Mouse (Mus musculus): ENCODE results near the gene Tmem87b. TPM values are rescaled to one million over a fixed set of nuclear protein-coding genes. Genes with fewer than 3 reads are reported as not detected.

The Tmem87b gene
- 9.3 and 10.5 TPM in 2 replicates for polyA plus RNA-seq (2015; fragmentation: Nextera tagmentation; extraction: Ambion mirVana)

GRCm38 (mm10) chr2:128817786-128818681 lies at the start of gene Tmem87b:
Gene Tmem87b, plus strand, starts transcription at chr2:128818118.
- peak; percentile 87 for ATAC-seq (ENCODE audit: low read depth)
- under 1% methylated on average over 59 of the region's 59 CpGs for WGBS (ENCODE audit: insufficient replicate concordance)

DNA sequence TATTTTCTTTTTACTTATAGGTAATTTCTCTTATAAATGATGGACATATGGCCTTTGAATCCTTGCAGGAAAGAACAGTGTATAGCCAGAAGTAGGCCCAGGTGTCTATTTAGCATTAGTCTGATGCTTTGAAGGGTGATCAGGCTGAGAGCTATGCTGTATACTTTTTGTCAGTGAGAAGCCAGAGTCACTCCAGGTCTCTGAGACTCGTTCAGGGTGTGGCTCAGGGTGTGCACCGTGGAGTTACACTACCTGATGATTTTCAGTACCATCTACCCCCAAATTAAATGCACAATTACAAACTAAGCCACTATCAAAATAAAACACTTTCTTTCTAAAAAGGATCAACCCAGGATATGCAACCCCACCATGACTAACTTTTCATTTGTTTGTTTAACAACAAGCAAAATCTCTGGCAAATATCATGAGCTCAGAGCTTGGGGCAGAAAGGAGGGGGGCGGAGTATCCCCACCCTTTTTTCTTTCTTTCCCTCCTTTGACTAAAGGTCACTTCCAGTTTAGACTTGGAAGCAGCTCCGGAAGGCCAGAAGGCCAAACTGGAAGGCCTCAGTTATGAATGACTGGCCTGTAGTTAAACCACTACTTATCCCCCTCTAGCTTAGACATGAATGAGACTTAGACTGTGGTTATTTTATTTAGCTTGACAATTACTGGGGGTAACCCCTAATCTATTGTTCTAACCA lies 49.2 kb upstream of the Tmem87b start:
- Histone ChIP-seq H3K4me1 (ENCODE audit: control insufficient read depth, low read depth, low read length) (no peaks in the 10 kb centered on the region), H3K4me2 (ENCODE audit: low read depth, low read length) (no peak overlapping the region), H3K27ac (ENCODE audit: low read length) (no peak overlapping the region), H3K9me3 (replicated peaks; ENCODE audit: control insufficient read depth, low read length) (no peaks in the 10 kb centered on the region), H3K4me3 (ENCODE audit: low read depth, low read length) (no peak overlapping the region), H3K27me3 (ENCODE audit: control insufficient read depth, insufficient read depth, low read depth, low read length) (no peaks in the 10 kb centered on the region), H3K36me3 (ENCODE audit: control insufficient read depth, insufficient read depth) (no peaks in the 10 kb centered on the region), H3K9ac (ENCODE audit: low read depth, low read length) (no peak overlapping the region)
- no peak for ATAC-seq (ENCODE audit: low read depth)
- WGBS (ENCODE audit: insufficient replicate concordance) = 59% methylated on average over 4 of the region's 4 CpGs

More at GRCm38 (mm10) chr2:128817786-128818681, at the start of gene Tmem87b:
- Histone ChIP-seq H3K27me3 (ENCODE audit: control insufficient read depth, insufficient read depth, low read depth, low read length) (no peaks in the 10 kb centered on the region), H3K4me1 (ENCODE audit: control insufficient read depth, low read depth, low read length) (peaks cover 18% of the 10 kb centered on the region), H3K4me2 (ENCODE audit: low read depth, low read length) (peak within 1 kb of the TSS; percentile 95), H3K9ac (ENCODE audit: low read depth, low read length) (peak within 1 kb of the TSS; percentile 80), H3K9me3 (replicated peaks; ENCODE audit: control insufficient read depth, low read length) (no peaks in the 10 kb centered on the region), H3K4me3 (ENCODE audit: low read depth, low read length) (peak within 1 kb of the TSS; percentile 94), H3K27ac (ENCODE audit: low read length) (peak within 1 kb of the TSS; percentile 95), H3K36me3 (ENCODE audit: control insufficient read depth, insufficient read depth) (no peaks in the 10 kb centered on the region)

DNA sequence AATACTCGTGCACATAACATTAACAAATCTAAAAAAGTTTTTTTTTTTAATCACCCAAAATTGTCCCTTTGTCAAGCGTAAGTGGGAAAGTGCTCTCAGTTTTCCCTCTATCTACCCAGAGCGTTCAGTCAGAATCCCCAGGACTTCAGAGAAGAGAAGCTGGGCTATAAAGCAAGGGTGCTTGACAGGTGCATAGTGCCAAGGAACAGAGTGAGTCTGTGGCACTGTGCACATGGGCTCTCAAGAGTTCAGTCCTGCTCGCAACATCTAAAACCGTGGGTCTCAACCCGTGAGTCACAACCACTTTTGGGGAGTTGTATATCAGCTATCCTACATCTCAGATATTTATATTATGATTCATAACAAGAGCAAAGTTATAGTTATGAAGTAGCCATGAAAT lies 47.4 kb upstream of the Tmem87b start:
- Histone ChIP-seq H3K9me3 (replicated peaks; ENCODE audit: control insufficient read depth, low read length) (no peaks in the 10 kb centered on the region), H3K36me3 (ENCODE audit: control insufficient read depth, insufficient read depth) (no peaks in the 10 kb centered on the region), H3K4me3 (ENCODE audit: low read depth, low read length) (no peak overlapping the region), H3K4me1 (ENCODE audit: control insufficient read depth, low read depth, low read length) (no peaks in the 10 kb centered on the region), H3K4me2 (ENCODE audit: low read depth, low read length) (no peak overlapping the region), H3K27ac (ENCODE audit: low read length) (no peak overlapping the region), H3K9ac (ENCODE audit: low read depth, low read length) (no peak overlapping the region), H3K27me3 (ENCODE audit: control insufficient read depth, insufficient read depth, low read depth, low read length) (no peaks in the 10 kb centered on the region)
- ATAC-seq (ENCODE audit: low read depth) = no peak
- WGBS (ENCODE audit: insufficient replicate concordance) = 65% methylated on average over 6 of the region's 6 CpGs

- H3K36me3 ChIP-seq (ENCODE audit: control insufficient read depth, insufficient read depth) = no peaks in the 10 kb centered on the region
- 52% methylated on average over 4 of the region's 4 CpGs for WGBS (ENCODE audit: insufficient replicate concordance)
- H3K9ac ChIP-seq (ENCODE audit: low read depth, low read length) = no peak overlapping the region
- H3K4me2 ChIP-seq (ENCODE audit: low read depth, low read length) = no peak overlapping the region
- H3K4me1 ChIP-seq (ENCODE audit: control insufficient read depth, low read depth, low read length) = no peaks in the 10 kb centered on the region
- no peak for ATAC-seq (ENCODE audit: low read depth)
- H3K4me3 ChIP-seq (ENCODE audit: low read depth, low read length) = no peak overlapping the region
- no peaks in the 10 kb centered on the region for H3K9me3 ChIP-seq (replicated peaks; ENCODE audit: control insufficient read depth, low read length)
- no peak overlapping the region for H3K27ac ChIP-seq (ENCODE audit: low read length)
- no peaks in the 10 kb centered on the region for H3K27me3 ChIP-seq (ENCODE audit: control insufficient read depth, insufficient read depth, low read depth, low read length)
Observed at GRCm38 (mm10) chr2:128771048-128771447, 46.9 kb upstream of the Tmem87b start.

- H3K9me3 ChIP-seq (replicated peaks; ENCODE audit: control insufficient read depth, low read length) = no peaks in the 10 kb centered on the region
- no peak overlapping the region for H3K4me2 ChIP-seq (ENCODE audit: low read depth, low read length)
- no peak overlapping the region for H3K27ac ChIP-seq (ENCODE audit: low read length)
- no peak overlapping the region for H3K4me3 ChIP-seq (ENCODE audit: low read depth, low read length)
- no peaks in the 10 kb centered on the region for H3K36me3 ChIP-seq (ENCODE audit: control insufficient read depth, insufficient read depth)
- 73% methylated on average over 7 of the region's 7 CpGs for WGBS (ENCODE audit: insufficient replicate concordance)
- H3K9ac ChIP-seq (ENCODE audit: low read depth, low read length) = no peak overlapping the region
- no peaks in the 10 kb centered on the region for H3K4me1 ChIP-seq (ENCODE audit: control insufficient read depth, low read depth, low read length)
- ATAC-seq (ENCODE audit: low read depth) = no peak
- H3K27me3 ChIP-seq (ENCODE audit: control insufficient read depth, insufficient read depth, low read depth, low read length) = no peaks in the 10 kb centered on the region
Observed at GRCm38 (mm10) chr2:128771750-128772338, 46.1 kb upstream of the Tmem87b start.

DNA sequence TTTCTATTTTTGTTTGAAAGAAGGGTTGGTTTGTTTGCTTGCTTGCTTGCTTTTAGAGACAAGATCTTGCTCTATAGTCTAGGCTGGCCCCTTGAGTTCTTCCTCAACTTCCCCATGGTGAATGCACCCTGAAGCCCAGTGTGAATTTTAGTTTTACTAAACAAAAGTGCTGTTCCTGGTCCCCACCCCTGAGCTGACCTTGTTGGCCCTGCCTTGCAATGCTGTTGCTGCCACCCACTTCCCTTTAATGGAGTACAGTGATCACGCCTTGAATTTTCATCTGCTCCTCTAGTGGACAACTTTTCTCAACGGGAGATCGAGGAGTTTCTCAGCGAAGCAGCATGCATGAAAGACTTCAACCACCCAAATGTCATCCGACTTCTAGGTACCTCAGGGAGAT lies 35.7 kb upstream of the Tmem87b start:
- Histone ChIP-seq H3K27me3 (ENCODE audit: control insufficient read depth, insufficient read depth, low read depth, low read length) (no peaks in the 10 kb centered on the region), H3K4me3 (ENCODE audit: low read depth, low read length) (no peak overlapping the region), H3K4me2 (ENCODE audit: low read depth, low read length) (no peak overlapping the region), H3K4me1 (ENCODE audit: control insufficient read depth, low read depth, low read length) (no peaks in the 10 kb centered on the region), H3K9me3 (replicated peaks; ENCODE audit: control insufficient read depth, low read length) (no peaks in the 10 kb centered on the region), H3K36me3 (ENCODE audit: control insufficient read depth, insufficient read depth) (no peaks in the 10 kb centered on the region), H3K27ac (ENCODE audit: low read length) (no peak overlapping the region), H3K9ac (ENCODE audit: low read depth, low read length) (no peak overlapping the region)
- WGBS (ENCODE audit: insufficient replicate concordance) = 62% methylated on average over 5 of the region's 5 CpGs
- no peak for ATAC-seq (ENCODE audit: low read depth)

GRCm38 (mm10) chr2:128783660-128784345 lies 34.1 kb upstream of the Tmem87b start:
- Histone ChIP-seq H3K9ac (ENCODE audit: low read depth, low read length) (no peak overlapping the region), H3K4me3 (ENCODE audit: low read depth, low read length) (no peak overlapping the region), H3K9me3 (replicated peaks; ENCODE audit: control insufficient read depth, low read length) (no peaks in the 10 kb centered on the region), H3K36me3 (ENCODE audit: control insufficient read depth, insufficient read depth) (no peaks in the 10 kb centered on the region), H3K27me3 (ENCODE audit: control insufficient read depth, insufficient read depth, low read depth, low read length) (no peaks in the 10 kb centered on the region), H3K4me1 (ENCODE audit: control insufficient read depth, low read depth, low read length) (no peaks in the 10 kb centered on the region), H3K4me2 (ENCODE audit: low read depth, low read length) (no peak overlapping the region), H3K27ac (ENCODE audit: low read length) (no peak overlapping the region)
- no peak for ATAC-seq (ENCODE audit: low read depth)
- WGBS (ENCODE audit: insufficient replicate concordance) = 64% methylated on average over 10 of the region's 10 CpGs

DNA sequence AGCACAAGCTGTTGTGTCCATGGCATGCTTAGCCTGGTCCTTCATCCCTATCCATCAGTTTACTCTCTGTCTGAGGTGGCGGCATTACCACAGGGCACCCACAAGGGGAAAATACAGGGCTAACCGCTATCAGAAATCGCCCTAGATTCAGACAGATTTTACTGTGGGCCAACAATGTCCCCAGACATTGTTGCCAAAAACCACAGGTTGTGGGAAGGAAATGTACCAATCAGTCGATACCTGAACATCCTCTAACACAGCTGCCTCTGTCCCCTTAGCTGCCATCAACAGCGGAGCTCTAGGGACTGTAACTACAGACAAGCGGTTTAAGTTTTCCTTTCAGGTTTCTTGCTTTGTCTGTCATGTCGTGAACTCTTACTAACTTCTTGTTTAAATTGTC lies 33.1 kb upstream of the Tmem87b start:
- H3K27me3 ChIP-seq (ENCODE audit: control insufficient read depth, insufficient read depth, low read depth, low read length) = no peaks in the 10 kb centered on the region
- no peak overlapping the region for H3K4me3 ChIP-seq (ENCODE audit: low read depth, low read length)
- H3K9me3 ChIP-seq (replicated peaks; ENCODE audit: control insufficient read depth, low read length) = no peaks in the 10 kb centered on the region
- no peak overlapping the region for H3K4me2 ChIP-seq (ENCODE audit: low read depth, low read length)
- WGBS (ENCODE audit: insufficient replicate concordance) = 66% methylated on average over 7 of the region's 7 CpGs
- ATAC-seq (ENCODE audit: low read depth) = no peak
- H3K4me1 ChIP-seq (ENCODE audit: control insufficient read depth, low read depth, low read length) = no peaks in the 10 kb centered on the region
- no peak overlapping the region for H3K9ac ChIP-seq (ENCODE audit: low read depth, low read length)
- no peaks in the 10 kb centered on the region for H3K36me3 ChIP-seq (ENCODE audit: control insufficient read depth, insufficient read depth)
- H3K27ac ChIP-seq (ENCODE audit: low read length) = no peak overlapping the region
